Mouse (Mus musculus) embryonic stem cell, embryonic (primary cell): ENCODE results near the gene Macf1.

Experiments used
- CTCF ChIA-PET, 4 experiments: fragments of 300-600 bp in 2 of 4; fragments of 350-600 bp in 2 of 4; sonication (Branson Sonifier 250); formaldehyde crosslinking; loops; one replicate each; lab custom pipeline; 2022; ENCODE audit warnings: inconsistent platforms in 2 of 4; lab: Charles Lee
- POLR2A ChIA-PET, 4 experiments: fragments of 300-600 bp in 2 of 4; fragments of 350-600 bp in 2 of 4; sonication (Branson Sonifier 250); formaldehyde crosslinking; loops; one replicate each; lab custom pipeline; 2022; ENCODE audit warnings: antibody characterized with exemption in 4 of 4, inconsistent platforms in 1 of 4; lab: Charles Lee

Gene Macf1

GRCm38 (mm10) chr4:123411732-123412527, 272.2 kb downstream of the Macf1 start:
- CTCF ChIA-PET, result interaction anchor here in 2 of 4 experiments (0.6 to 1.6 kb wide), 7 partner anchors 105 to 201 kb away, joined by 3 to 6 read pairs (median 3); partner anchors contain the start of gene Pabpc4 (in 1 of the 2)

GRCm38 (mm10) chr4:123411006-123411731, 273.0 kb downstream of the Macf1 start:
- CTCF ChIA-PET, result interaction anchor here in 1 of 4 experiments (1.3 to 1.6 kb wide), 3 partner anchors 106 to 194 kb away, joined by 3 to 4 read pairs (median 3); no protein-coding TSS in a partner anchor
- POLR2A ChIA-PET, result interaction anchor here in 3 of 4 experiments (0.6 to 3.6 kb wide), 10 partner anchors 9 to 506 kb away, joined by 3 to 20 read pairs (median 3); partner anchors contain the start of gene Rragc (in 1 of the 3)

More at GRCm38 (mm10) chr4:123411732-123412527, 272.2 kb downstream of the Macf1 start:
- POLR2A ChIA-PET, result interaction anchor here in 3 of 4 experiments (0.6 to 3.6 kb wide), 15 partner anchors 8 to 526 kb away, joined by 3 to 20 read pairs (median 3); partner anchors contain the start of genes Cap1 (in 1 of the 3) and Rragc (in 1 of the 3)

GRCm38 (mm10) chr4:123409752-123410151, 274.4 kb downstream of the Macf1 start:
- CTCF ChIA-PET, result interaction anchor here in 1 of 4 experiments (0.9 kb wide), 1 partner anchor 13 kb away, joined by 3 read pairs; no protein-coding TSS in a partner anchor
- POLR2A ChIA-PET, result interaction anchor here in 1 of 4 experiments (1.0 to 2.9 kb wide), 3 partner anchors 10 to 113 kb away, joined by 3 to 12 read pairs (median 3); no protein-coding TSS in a partner anchor

GRCm38 (mm10) chr4:123409034-123409692, 275.0 kb downstream of the Macf1 start:
- ChIA-PET POLR2A (interaction anchor here in 2 of 4 experiments (0.6 to 1.5 kb wide), 5 partner anchors 14 to 112 kb away, joined by 3 to 7 read pairs (median 3); no protein-coding TSS in a partner anchor), CTCF (interaction anchor here in 1 of 4 experiments (0.6 kb wide), 1 partner anchor 111 kb away, joined by 4 read pairs; no protein-coding TSS in a partner anchor)

- CTCF ChIA-PET, result interaction anchor here in 3 of 4 experiments (0.6 to 1.0 kb wide), 4 partner anchors 15 to 554 kb away, joined by 3 to 4 read pairs (median 4); no protein-coding TSS in a partner anchor
- POLR2A ChIA-PET, result interaction anchor here in 2 of 4 experiments (1.3 to 1.5 kb wide), 2 partner anchors 15 to 31 kb away, joined by 3 to 7 read pairs; no protein-coding TSS in a partner anchor
These were observed 276.4 kb downstream of the Macf1 start for GRCm38 (mm10) chr4:123407792-123408191.

- POLR2A ChIA-PET, result interaction anchor here in 2 of 4 experiments (0.5 to 2.0 kb wide), 6 partner anchors 9 to 140 kb away, joined by 3 to 8 read pairs (median 4); no protein-coding TSS in a partner anchor
- CTCF ChIA-PET, result interaction anchor here in 1 of 4 experiments (0.6 kb wide), 3 partner anchors 54 to 130 kb away, joined by 4 to 11 read pairs (median 5); no protein-coding TSS in a partner anchor
These were observed 280.1 kb downstream of the Macf1 start for GRCm38 (mm10) chr4:123404056-123404455.

- CTCF ChIA-PET, result interaction anchor here in 2 of 4 experiments (0.6 to 1.1 kb wide), 2 partner anchors 10 to 139 kb away, joined by 3 read pairs; no protein-coding TSS in a partner anchor
- POLR2A ChIA-PET, result interaction anchor here in 1 of 4 experiments (1.0 to 1.3 kb wide), 3 partner anchors 54 to 96 kb away, joined by 3 to 4 read pairs (median 3); no protein-coding TSS in a partner anchor
These were observed 281.9 kb downstream of the Macf1 start for GRCm38 (mm10) chr4:123402244-123402643.

- CTCF ChIA-PET, result interaction anchor here in 2 of 4 experiments (0.7 to 1.6 kb wide), 2 partner anchors 9 kb away, joined by 4 to 7 read pairs; no protein-coding TSS in a partner anchor
These were observed 282.9 kb downstream of the Macf1 start for GRCm38 (mm10) chr4:123401265-123401664.

GRCm38 (mm10) chr4:123397643-123398434, 286.3 kb downstream of the Macf1 start:
- ChIA-PET CTCF (interaction anchor here in 1 of 4 experiments (0.7 kb wide), 1 partner anchor 57 kb away, joined by 6 read pairs; no protein-coding TSS in a partner anchor), POLR2A (interaction anchor here in 1 of 4 experiments (0.9 to 1.4 kb wide), 4 partner anchors 8 to 91 kb away, joined by 3 to 4 read pairs (median 3); no protein-coding TSS in a partner anchor)

More at GRCm38 (mm10) chr4:123401265-123401664, 282.9 kb downstream of the Macf1 start:
- POLR2A ChIA-PET, result interaction anchor here in 2 of 4 experiments (1.0 to 1.1 kb wide), 2 partner anchors 55 to 67 kb away, joined by 3 read pairs; no protein-coding TSS in a partner anchor

GRCm38 (mm10) chr4:123397049-123397448, 287.1 kb downstream of the Macf1 start:
- ChIA-PET CTCF (no interaction called here), POLR2A (interaction anchor here in 1 of 4 experiments (0.9 to 1.4 kb wide), 3 partner anchors 9 to 43 kb away, joined by 3 to 4 read pairs (median 3); no protein-coding TSS in a partner anchor)

- CTCF ChIA-PET, result interaction anchor here in 3 of 4 experiments (0.8 to 1.0 kb wide), 4 partner anchors 14 to 90 kb away, joined by 3 to 4 read pairs (median 3); no protein-coding TSS in a partner anchor
- POLR2A ChIA-PET, result interaction anchor here in 2 of 4 experiments (0.6 to 1.5 kb wide), 9 partner anchors 9 to 115 kb away, joined by 3 read pairs; partner anchors contain the start of gene Bmp8a (in 1 of the 2)
These were observed 288.6 kb downstream of the Macf1 start for GRCm38 (mm10) chr4:123395435-123396000.

GRCm38 (mm10) chr4:123394878-123395277, 289.3 kb downstream of the Macf1 start:
- POLR2A ChIA-PET, result interaction anchor here in 2 of 4 experiments (0.6 to 1.5 kb wide), 9 partner anchors 10 to 116 kb away, joined by 3 read pairs; partner anchors contain the start of gene Bmp8a (in 1 of the 2)
- CTCF ChIA-PET, result interaction anchor here in 2 of 4 experiments (0.5 to 1.0 kb wide), 4 partner anchors 13 to 89 kb away, joined by 3 read pairs; no protein-coding TSS in a partner anchor

- POLR2A ChIA-PET, result interaction anchor here in 2 of 4 experiments (1.1 to 1.5 kb wide), 4 partner anchors 17 to 52 kb away, joined by 3 read pairs; partner anchors contain the start of gene Bmp8a (in 1 of the 2)
These were observed 289.9 kb downstream of the Macf1 start for GRCm38 (mm10) chr4:123394269-123394668.

GRCm38 (mm10) chr4:123393004-123393403, 291.2 kb downstream of the Macf1 start:
- POLR2A ChIA-PET, result interaction anchor here in 3 of 4 experiments (0.6 to 2.2 kb wide), 9 partner anchors 13 to 113 kb away, joined by 3 to 7 read pairs (median 3); no protein-coding TSS in a partner anchor
- CTCF ChIA-PET, result interaction anchor here in 3 of 4 experiments (0.6 to 2.4 kb wide), 9 partner anchors 9 to 426 kb away, joined by 3 to 18 read pairs (median 3); no protein-coding TSS in a partner anchor

More at GRCm38 (mm10) chr4:123394269-123394668, 289.9 kb downstream of the Macf1 start:
- CTCF ChIA-PET, result interaction anchor here in 1 of 4 experiments (0.5 to 1.0 kb wide), 2 partner anchors 88 to 89 kb away, joined by 3 read pairs; no protein-coding TSS in a partner anchor
